Mouse (Mus musculus) heart, embryonic 16.5 days (tissue): Measurements from ENCODE around the gene Fgf7. TPM values are rescaled to one million over a fixed set of nuclear protein-coding genes. Genes with fewer than 3 reads are reported as not detected.

Experiments
- ATAC-seq: fragments of 200-750 bp; cut with Nextera tagmentation; replicated peaks from 2 replicates; pipeline ENCODE4 v1.8.0; 2017; ENCODE audit warnings: moderate number of reproducible peaks; ENCODE audit not compliant: insufficient read depth, low FRiP score; ENCODE audit errors: extremely low read depth
- H3K27ac ChIP-seq: fragments of 300-500 bp; sonication (generic); 2 replicates; pipeline ENCODE4 v1.5.1; 2014; ENCODE audit warnings: mild to moderate bottlenecking, low read length, control low read depth, moderate library complexity
- H3K27me3 ChIP-seq: fragments of 300-500 bp; sonication (generic); 2 replicates; pipeline ENCODE4 v1.6.1; 2014; ENCODE audit warnings: low read length, mixed read lengths; ENCODE audit not compliant: control insufficient read depth, insufficient read depth
- H3K36me3 ChIP-seq: fragments of 300-500 bp; sonication (generic); 2 replicates; pipeline ENCODE4 v1.6.1; 2014; ENCODE audit not compliant: control insufficient read depth, insufficient read depth
- H3K4me1 ChIP-seq: fragments of 300-500 bp; sonication (generic); 2 replicates; pipeline ENCODE4 v1.6.1; 2014; ENCODE audit warnings: low read length, mixed read lengths; ENCODE audit not compliant: control insufficient read depth, insufficient read depth
- H3K4me2 ChIP-seq: fragments of 300-500 bp; sonication (generic); 2 replicates; pipeline ENCODE4 v1.6.1; 2014; ENCODE audit warnings: low read depth, mild to moderate bottlenecking, control low read depth, low read length
- H3K4me3 ChIP-seq: fragments of 300-500 bp; sonication (generic); 2 replicates; pipeline ENCODE4 v1.5.1; 2014; ENCODE audit warnings: mild to moderate bottlenecking, control low read depth, low read length
- H3K9ac ChIP-seq: fragments of 300-500 bp; sonication (generic); 2 replicates; pipeline ENCODE4 v1.6.1; 2014; ENCODE audit warnings: low read length, control low read depth
- H3K9me3 ChIP-seq: fragments of 300-500 bp; sonication (generic); replicated peaks from 2 replicates; pipeline ENCODE4 v1.6.1; 2016; ENCODE audit warnings: low read length; ENCODE audit not compliant: control insufficient read depth
- WGBS: fragments of 180-500 bp; shearing (Covaris S2); extraction: QIAGEN DNeasy Blood & Tissue Kit; methylation state at CpG from one replicate; pipeline ENCODE4 v1.1.7; 2014; 5-methylcytosine and 5-hydroxymethylcytosine counted together
- polyA plus RNA-seq: library from polyadenylated mRNA; unstranded; fragments of >200 nt; fragmentation: Nextera tagmentation; extraction: Ambion mirVana; gene quantifications from 2 replicates; pipeline ENCODE4 v1.2.1, GENCODE M21; 2015

The Fgf7 gene
- polyA plus RNA-seq, 1 experiment from 2014 or later, result 1.9 TPM

DNA sequence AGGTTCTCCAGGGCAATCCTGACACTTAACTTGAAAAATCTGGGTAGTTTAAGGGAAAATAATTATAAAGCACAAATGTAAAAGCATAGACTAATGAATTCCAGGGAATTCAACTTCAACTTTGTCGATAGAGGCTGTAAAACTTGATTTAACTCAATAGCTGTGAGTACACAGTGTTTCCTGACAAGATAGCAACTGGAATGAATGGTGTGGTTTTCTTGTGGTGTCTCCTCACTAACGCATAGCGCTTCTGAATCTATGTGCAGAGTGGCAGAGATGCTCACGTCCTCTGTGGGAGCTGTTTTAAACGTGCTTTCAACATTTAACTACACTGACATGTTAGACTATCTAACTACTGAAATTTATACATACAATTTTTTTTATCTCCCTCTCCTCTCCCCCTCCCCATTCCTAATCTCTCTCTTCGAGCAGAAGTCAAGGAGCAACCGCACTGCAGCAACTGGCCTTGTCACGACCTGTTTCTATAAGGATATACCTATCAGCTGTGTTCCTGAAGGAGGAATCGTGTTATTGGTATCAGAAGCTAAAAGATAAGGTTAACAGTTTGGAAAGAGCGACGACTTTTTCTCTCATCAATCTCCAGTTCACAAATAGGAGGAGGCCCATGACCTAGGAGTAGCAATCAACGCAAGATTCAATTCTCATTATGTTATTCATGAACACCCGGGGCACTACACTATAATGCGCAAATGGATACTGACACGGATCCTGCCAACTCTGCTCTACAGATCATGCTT lies 734 bp downstream of the Fgf7 start:
- H3K4me2 ChIP-seq, result peak overlapping the region; percentile 23; the same call in 1 of the 2 replicates
- ATAC-seq, result no peak
- H3K4me1 ChIP-seq, result peaks cover 7% of the 10 kb centered on the region; the same call in 1 of the 2 replicates
- peak overlapping the region; percentile 20; the same call in 1 of the 2 replicates for H3K4me3 ChIP-seq
- H3K27me3 ChIP-seq, result no peaks in the 10 kb centered on the region
- H3K36me3 ChIP-seq, result no peaks in the 10 kb centered on the region
- H3K27ac ChIP-seq, result no peak overlapping the region
- no peak overlapping the region for H3K9ac ChIP-seq
- WGBS, result 47% methylated on average over 15 of the region's 15 CpGs
- no peaks in the 10 kb centered on the region for H3K9me3 ChIP-seq

DNA sequence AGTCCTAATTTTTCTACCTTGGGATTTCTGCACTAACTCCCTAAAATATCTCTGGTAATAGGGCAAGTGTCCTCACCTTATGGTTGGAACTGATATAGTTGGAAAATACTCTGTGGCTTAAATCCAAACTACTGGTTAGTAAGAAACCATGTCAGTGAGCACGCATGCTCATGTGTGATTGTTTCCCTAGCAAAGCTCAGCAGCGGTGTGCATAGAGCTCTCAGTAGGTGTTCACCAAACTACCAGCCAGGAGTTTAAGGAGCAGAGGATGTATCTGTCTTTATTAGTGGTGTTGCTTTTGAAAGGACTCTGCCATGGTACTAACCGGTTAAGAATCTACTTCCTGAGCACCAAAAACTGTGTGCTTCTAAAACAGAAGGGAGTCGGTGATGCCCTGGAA lies 1.7 kb downstream of the Fgf7 start:
- H3K9ac ChIP-seq, result no peak overlapping the region
- ATAC-seq, result no peak
- no peaks in the 10 kb centered on the region for H3K27me3 ChIP-seq
- no peak overlapping the region for H3K4me3 ChIP-seq
- peak overlapping the region; percentile 23; the same call in 1 of the 2 replicates for H3K4me2 ChIP-seq
- peaks cover 7% of the 10 kb centered on the region; the same call in 1 of the 2 replicates for H3K4me1 ChIP-seq
- H3K36me3 ChIP-seq, result no peaks in the 10 kb centered on the region
- no peak overlapping the region for H3K27ac ChIP-seq
- 77% methylated on average over 4 of the region's 4 CpGs for WGBS
- no peaks in the 10 kb centered on the region for H3K9me3 ChIP-seq

DNA sequence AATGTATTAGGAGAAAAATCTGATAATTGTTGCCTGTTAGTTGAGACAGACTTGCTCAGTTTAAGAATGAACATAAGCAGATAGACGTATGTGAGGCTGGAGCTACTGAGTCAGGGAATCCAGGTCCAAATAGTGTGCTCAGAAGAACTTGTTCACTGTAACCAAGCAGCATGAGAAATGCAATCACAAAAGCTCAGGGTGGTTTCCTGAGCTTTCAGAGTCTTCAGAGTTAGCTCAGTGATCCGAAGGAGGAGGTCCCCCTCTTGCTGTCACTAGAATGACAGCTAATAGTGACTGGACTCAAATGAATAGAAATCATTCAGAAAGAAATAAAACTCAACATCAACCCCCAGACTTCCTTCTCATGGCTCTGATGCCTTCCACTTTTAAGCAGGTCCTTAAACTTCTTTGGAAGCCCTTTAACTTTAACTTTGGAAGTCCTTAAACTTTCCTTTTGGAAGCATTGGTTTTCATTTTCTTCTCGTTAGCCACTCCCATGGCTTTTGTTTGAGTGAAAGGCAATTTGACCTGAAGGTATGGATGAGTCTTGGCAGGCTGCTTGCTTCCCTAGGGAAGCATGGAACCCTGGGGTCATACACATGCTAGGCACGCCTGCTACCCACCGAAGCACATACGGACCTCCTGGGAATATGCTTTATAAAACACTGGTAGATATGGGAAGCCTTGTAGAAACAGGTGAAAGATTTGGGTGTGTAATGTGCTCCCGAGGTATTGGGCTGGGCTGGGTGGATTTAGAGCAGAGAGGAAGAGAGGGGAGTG lies 4.0 kb downstream of the Fgf7 start:
- no peaks in the 10 kb centered on the region for H3K9me3 ChIP-seq
- H3K4me3 ChIP-seq, result no peak overlapping the region
- 81% methylated on average over 7 of the region's 7 CpGs for WGBS
- no peak overlapping the region for H3K4me2 ChIP-seq
- H3K36me3 ChIP-seq, result no peaks in the 10 kb centered on the region
- no peak for ATAC-seq
- peaks cover 12% of the 10 kb centered on the region; the same call in 1 of the 2 replicates for H3K4me1 ChIP-seq
- H3K27ac ChIP-seq, result no peak overlapping the region; the same call in 1 of the 2 replicates
- no peaks in the 10 kb centered on the region for H3K27me3 ChIP-seq
- no peak overlapping the region for H3K9ac ChIP-seq

DNA sequence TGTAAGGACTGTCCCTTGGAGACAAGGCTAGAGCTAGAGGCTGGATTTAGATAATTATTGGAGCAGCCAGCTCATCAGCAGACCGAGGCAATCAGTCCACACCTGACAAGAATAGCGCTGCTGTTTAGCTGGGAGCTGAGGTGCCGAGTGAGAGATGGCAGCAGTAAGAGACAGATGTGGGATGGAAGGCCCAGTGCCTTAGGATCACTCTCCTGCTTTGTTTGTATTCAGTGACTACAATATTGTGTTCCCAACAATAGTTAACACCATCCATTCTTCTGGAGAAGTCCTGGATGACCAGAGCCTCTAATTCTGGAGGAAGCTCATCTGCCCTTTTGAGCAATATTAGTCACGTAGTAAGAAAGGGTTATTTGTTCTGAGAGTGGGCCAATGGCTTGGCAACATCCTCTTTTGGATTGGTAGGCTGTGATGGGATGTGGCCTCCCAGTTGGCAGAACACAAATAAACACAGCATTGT lies 5.0 kb downstream of the Fgf7 start:
- H3K27ac ChIP-seq, result peak overlapping the region; percentile 38; the same call in 1 of the 2 replicates
- ATAC-seq, result peak; percentile 65; the same call in 1 of the 2 replicates
- no peak overlapping the region for H3K9ac ChIP-seq
- H3K9me3 ChIP-seq, result no peaks in the 10 kb centered on the region
- no peak overlapping the region for H3K4me3 ChIP-seq
- H3K36me3 ChIP-seq, result no peaks in the 10 kb centered on the region
- H3K4me2 ChIP-seq, result no peak overlapping the region
- H3K4me1 ChIP-seq, result peaks cover 12% of the 10 kb centered on the region; the same call in 1 of the 2 replicates
- WGBS, result 30% methylated on average over 4 of the region's 4 CpGs
- H3K27me3 ChIP-seq, result no peaks in the 10 kb centered on the region

DNA sequence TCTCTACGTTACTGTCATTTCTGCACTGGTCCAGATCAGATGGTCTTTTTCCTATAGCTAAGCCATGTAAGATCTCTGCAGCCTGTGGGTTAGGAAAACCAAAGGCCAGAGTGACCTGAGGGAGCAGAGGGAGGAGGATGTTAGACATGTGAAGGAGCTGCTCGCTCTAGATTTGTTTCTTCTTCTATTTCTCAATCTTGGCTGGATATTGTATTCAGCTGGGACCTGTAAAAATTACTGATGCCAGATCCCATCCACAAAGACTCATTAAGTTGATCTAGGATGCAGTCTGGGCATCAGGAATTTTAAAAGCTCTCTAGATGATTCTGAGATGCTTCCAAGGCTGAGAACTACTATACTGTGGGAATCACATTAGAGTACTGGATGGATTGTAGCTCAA lies 6.2 kb downstream of the Fgf7 start:
- no peak for ATAC-seq
- Histone ChIP-seq H3K27ac (no peak overlapping the region), H3K27me3 (no peaks in the 10 kb centered on the region), H3K36me3 (no peaks in the 10 kb centered on the region), H3K4me3 (no peak overlapping the region), H3K9ac (no peak overlapping the region), H3K4me1 (peaks cover 9% of the 10 kb centered on the region; the same call in 1 of the 2 replicates), H3K4me2 (no peak overlapping the region), H3K9me3 (no peaks in the 10 kb centered on the region)
- WGBS, result 85% methylated on average over 2 of the region's 2 CpGs

DNA sequence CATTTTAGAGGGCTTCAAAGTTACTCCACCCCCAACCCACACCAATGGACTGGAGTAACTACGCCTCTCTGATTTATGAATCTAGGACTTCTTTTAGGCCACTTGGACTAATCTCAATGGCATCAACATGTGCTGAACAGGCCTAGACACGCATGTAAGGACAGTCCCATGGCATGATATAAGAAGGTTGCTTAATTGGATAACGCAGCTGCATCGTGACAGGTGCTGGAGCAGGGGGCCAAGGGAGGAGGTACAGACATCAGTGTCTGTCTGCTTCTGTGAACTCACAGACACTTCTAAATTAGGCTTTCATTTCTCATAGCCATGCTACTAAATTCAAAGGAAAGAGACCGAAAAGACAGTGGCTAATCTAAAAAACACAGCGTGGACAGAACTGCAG lies 6.8 kb downstream of the Fgf7 start:
- Histone ChIP-seq H3K4me2 (no peak overlapping the region), H3K4me1 (peaks cover 9% of the 10 kb centered on the region; the same call in 1 of the 2 replicates), H3K9ac (no peak overlapping the region), H3K4me3 (no peak overlapping the region), H3K27ac (no peak overlapping the region), H3K9me3 (no peaks in the 10 kb centered on the region), H3K36me3 (no peaks in the 10 kb centered on the region), H3K27me3 (no peaks in the 10 kb centered on the region)
- ATAC-seq, result no peak
- 90% methylated on average over 6 of the region's 6 CpGs for WGBS

DNA sequence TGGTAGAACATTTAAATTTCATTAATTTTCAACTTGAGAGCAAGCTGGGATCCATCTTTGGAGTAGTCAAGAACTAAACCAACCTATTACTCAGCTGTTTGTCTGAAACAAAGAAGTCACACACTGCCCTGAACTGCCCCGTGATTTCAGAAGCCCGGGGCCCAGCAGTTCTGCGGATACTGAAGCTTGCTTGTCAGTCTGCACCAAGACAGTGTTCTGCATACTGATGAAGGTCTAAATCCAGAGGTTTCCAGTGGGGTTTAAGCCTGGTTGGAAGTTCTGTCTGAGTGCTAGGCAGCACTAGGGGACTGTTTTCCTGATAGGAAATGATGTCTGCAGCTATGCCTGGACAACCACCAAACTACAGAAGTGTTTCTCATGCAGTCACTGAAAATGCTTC lies 8.2 kb downstream of the Fgf7 start:
- Histone ChIP-seq H3K36me3 (no peaks in the 10 kb centered on the region), H3K4me2 (no peak overlapping the region), H3K4me3 (no peak overlapping the region), H3K27me3 (no peaks in the 10 kb centered on the region), H3K4me1 (peaks cover 9% of the 10 kb centered on the region; the same call in 1 of the 2 replicates), H3K27ac (no peak overlapping the region), H3K9ac (no peak overlapping the region), H3K9me3 (no peaks in the 10 kb centered on the region)
- no peak for ATAC-seq
- 66% methylated on average over 3 of the region's 3 CpGs for WGBS

DNA sequence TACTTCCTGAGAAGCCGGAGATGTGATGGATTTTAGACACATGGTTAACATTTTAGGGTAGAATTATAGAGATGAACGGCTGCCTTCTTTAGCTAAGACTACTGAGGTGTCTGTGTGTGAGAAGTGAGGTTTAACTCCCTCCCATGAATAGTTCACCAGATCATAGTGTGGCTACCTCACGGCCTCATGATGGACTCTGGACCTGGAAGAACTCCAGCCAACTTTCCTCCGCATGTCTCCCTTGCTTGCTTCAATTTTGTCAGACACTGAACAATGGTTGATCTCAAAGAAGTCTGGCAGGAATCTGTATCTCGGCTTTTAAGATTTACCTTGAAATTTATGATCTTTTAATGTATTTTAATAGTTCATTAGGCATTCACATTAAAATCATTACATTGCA lies 11.2 kb downstream of the Fgf7 start:
- Histone ChIP-seq H3K4me1 (0 out of 2 replicates have a peak, but pooled peaks cover 4% of the 10 kb centered on the region), H3K4me3 (no peak overlapping the region), H3K9me3 (no peaks in the 10 kb centered on the region), H3K27ac (no peak overlapping the region), H3K27me3 (no peaks in the 10 kb centered on the region), H3K9ac (no peak overlapping the region), H3K4me2 (no peak overlapping the region), H3K36me3 (no peaks in the 10 kb centered on the region)
- no peak for ATAC-seq
- 83% methylated on average over 5 of the region's 5 CpGs for WGBS
